Mouse (Mus musculus) cerebellum, postnatal 36 days (tissue): Measurements from ENCODE around the gene Isg15.

Source experiments
- DNase-seq, 2 experiments: peaks; one replicate each; pipeline ENCODE4 v3.0.0; 2021 to 2022; ENCODE audit warnings: mixed read lengths in 2 of 2

The Isg15 gene

DNA sequence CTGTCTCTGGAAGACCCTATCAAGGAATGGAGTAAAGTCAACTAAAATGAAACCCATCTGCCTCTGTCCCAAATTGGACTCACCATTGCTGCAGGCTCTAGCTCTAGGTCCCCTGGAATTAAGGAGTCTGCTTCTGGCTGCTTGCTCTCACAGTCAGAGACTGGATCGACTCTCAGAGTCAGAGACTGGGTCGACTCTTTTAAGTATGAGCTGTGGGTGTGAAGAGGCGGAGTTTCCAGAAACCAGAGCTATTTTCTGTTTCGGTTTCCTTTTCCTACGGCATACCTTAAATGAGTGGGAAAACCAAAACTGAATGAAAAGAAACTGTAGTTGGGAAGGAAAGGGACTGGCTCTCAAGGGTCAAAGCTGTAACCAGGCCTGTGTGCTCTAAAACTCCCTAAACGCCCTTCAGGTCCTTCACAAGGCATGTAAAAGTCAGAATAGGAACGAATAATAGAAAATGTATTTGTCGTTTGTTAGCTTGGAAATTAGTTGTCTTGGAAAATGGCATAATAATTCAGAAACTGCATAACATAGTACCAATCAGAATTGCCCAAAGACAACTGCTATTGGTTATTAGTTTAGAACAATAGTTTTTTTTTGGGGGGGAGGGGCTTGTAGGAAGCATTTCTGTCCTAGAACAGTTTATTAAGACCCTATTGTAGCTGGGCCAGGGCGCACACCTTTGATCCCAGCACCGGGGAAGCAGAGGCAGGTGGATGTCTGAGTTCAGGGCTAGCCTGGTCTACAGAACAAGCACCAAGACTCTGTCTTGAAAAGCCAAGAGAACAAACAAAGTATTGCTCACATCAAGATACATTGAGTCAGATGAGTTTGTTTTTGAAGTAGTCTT lies at the start of gene Isg15:
Gene Isg15, minus strand, starts transcription at position 196 of the 853 bp plus-strand sequence.
- no peak for DNase-seq

DNA sequence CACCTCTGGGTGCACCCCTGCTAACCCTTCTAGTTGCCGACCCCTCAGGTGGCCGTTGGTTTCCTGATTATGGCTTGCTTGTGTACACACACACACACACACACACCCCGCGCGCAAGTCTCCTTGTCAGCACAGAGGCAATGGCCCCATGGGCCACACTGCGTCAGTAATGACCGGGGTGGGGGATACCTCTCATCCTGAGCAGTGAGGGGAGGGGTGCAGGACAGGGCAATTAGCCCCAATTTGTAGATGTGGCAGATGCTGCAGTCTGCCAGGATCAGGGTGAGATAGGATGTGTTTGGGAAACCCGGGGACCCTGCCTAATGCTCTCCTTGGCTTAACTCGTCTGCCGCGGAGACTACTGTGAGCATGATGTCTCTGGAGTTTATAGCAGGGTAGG lies 48.9 kb upstream of the Isg15 start:
- no peak for DNase-seq

DNA sequence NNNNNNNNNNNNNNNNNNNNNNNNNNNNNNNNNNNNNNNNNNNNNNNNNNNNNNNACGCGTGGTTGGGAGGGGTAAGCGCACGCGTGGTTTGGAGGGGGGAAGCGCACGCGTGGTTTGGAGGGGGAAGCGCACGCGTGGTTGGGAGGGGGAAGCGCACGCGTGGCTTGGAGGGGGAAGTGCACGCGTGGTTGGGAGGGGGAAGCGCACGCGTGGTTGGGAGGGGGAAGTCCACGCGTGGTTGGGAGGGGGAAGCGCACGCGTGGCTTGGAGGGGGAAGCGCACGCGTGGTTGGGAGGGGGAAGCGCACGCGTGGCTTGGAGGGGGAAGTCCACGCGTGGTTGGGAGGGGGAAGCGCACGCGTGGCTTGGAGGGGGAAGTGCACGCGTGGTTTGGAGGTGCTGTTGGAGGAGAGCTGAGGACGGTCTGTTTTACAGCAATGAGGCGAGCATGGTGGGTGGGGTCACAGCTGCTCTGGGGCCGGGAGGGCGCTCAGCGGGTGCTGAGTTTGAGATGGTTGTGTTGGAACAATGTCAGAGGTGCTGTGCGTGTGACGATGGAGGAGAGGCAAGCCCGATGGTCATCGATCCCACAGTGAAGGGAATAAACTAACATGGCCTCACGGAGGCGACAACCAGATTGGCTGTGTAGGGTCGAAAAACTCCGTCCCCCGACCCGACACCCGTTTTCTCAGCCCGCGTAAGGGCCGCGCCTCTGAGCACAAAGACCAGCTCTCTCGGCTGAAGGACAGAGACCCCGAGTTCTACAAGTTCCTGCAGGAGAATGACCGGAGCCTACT lies 36.2 kb upstream of the Isg15 start:
- DNase-seq = no peak

DNA sequence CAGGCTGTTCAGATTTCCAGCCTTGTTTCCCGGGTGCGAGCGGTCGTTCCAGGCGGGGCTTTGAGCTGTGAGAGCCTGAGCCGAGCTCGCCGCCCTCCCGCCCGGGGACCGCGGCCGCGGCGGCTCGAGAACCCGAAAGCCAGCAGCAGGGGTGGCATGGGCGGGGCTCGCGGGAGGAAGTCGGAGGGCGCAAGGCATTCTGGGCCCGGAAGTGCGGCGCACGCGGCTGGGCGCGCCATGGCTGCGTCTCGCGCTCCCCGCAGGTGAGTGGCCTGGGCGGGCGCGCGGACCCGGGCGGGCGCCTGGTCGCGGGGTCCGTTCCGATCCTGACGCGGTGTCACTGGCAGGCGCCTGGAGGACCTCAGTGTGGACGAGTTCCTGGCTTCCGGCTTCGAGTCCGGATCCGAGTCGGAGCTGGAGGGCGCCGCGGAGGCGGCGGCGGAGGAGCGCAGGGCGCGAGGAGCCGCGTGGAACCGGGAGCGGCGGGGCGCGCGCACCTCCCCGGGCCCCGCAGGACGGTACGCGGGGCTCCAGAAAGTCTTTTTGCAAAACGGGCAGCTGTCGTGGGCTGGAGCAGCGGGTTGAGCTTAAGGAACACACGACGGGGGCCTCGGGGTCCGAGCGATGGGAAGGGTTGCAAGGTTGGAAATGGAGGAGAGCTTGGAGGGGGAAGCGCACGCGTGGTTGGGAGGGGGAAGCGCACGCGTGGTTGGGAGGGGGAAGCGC lies 35.4 kb upstream of the Isg15 start, which contains the start of gene Noc2l:
Gene Noc2l, plus strand, starts transcription at position 203 of the 726 bp plus-strand sequence.
- DNase-seq = peak; percentile 91 to 95

DNA sequence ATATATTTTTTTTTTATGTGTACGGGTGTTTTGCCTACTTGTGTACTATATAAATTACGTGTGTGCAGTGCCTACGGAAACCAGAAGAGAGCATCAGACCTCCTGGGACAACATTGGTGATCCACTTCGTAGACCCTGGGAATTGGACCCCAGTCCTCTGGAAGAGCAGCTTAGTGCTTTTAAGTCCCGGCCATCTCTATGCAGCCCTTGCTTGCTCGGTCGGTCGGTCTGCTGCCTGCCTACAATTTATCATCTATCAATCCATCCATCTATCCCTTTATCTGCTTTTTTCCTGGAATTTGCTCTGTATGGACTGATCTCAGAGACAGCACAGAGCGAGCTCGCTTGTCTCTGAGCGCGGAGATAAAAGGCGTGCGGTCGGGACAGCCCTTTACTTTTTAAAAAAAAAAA lies 34.7 kb upstream of the Isg15 start:
- DNase-seq = no peak

DNA sequence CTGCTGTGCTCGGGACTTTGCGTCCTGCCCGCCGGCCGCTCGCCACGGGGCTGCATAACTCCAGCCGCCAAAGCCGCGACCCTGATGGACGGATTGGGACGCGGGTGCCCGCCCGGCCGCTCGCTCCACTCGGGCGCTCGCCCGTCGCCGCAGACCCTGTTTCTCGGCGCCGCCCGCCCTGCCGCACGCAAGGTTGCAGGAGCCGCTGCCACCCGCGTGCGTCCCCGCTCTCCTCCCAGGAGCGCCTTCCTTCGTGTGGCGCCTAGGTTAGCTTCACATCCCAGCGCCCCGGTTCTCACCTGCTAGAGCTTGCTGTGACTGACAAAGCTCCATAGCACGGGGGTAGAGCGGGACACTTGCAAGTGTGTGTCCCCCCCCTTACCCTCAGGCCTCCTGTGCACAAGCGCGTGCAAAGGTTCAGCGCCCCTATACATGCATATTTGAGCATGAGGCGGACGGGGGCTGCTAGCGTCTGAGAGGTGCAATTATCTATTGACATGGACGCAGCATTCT lies 34.1 kb upstream of the Isg15 start, which contains the start of gene Plekhn1:
Gene Plekhn1, minus strand, starts transcription at position 157 of the 513 bp plus-strand sequence.
- peak; percentile 80 to 86 for DNase-seq

DNA sequence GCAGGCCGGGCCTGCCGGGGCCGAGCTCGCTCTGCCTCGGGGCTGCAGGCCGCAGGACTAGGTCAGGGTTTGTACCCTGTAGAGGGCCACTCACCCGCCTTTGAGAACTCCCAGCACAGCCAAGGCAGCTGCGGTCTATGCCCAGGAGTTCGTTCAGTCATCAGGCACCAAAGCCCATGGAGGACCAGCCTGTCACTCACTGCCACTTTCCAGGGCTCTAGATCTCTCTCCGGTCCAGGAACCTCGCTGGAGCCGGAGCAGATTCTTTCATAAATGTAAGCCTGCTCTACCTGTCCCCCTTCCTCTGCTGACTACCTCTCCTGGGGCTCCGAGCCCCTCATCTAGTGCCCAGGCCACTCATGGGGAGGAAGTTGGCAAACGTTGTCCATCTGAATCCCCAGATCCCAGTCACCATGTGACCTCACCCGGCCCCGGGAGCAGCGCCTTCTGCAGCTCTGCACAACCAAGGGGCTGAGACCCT lies 33.4 kb upstream of the Isg15 start:
- DNase-seq = peak; percentile 33 to 38

DNA sequence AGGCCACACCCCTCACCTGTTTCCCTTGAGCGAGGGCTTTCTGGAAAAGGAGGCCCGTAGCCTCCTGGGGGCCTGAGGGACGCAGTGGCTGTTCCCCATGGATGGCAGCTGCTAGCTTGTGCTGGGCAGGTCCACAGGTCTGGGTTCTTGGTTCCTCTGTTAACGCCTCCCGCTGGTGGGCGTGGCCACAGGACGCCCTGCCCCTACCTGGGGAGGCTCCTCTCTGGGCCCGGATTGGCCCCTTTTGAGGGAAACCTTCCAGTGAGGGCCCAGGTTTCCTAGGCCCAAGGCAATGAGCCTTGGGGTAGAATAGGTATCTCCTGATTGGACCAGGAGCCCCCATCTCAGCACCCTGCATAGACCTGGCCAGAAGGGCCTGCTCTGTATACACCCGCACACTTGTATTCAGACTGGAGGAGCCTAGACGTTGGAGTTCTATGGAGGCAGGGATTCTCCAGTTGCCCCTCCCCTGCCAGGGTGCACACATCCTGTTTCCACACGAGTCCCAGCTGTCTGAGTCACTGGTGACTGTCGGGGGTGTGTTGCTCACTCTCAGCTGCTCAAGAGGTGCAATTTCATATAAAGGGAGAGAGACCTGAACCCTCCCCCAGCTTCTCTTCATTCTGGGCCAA lies 27.9 kb upstream of the Isg15 start:
- DNase-seq = no peak

DNA sequence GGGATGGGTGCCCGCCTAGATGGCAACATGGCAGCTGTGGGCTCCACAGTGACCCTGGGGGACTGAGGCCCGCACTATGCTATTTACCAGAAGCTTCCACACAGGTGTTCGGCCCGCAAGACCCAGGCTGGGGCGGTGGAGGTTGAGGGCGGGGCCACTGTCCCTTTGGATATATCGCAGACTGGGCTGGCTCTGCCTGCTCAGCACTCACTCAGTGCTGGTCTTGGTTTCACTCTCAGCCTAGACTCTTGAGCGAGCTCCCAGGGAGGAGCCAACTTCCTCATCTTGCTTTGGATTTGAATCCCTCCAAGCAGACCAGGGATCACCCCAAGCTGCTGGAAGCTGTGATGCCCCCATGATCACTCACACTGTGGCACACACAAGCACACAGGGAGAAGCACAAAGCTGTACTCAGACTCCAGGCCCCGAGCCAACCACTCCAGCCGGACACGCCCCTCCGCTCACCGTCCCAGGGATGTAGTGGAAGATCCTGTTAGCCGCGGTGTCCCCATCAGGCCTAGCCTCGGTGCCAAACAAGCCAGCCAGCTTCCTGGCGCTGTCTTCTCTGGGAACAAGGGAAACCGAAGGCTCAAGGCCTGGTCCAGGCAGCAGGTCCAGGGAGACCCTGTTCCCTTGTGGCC lies 27.3 kb upstream of the Isg15 start:
- DNase-seq = no peak

DNA sequence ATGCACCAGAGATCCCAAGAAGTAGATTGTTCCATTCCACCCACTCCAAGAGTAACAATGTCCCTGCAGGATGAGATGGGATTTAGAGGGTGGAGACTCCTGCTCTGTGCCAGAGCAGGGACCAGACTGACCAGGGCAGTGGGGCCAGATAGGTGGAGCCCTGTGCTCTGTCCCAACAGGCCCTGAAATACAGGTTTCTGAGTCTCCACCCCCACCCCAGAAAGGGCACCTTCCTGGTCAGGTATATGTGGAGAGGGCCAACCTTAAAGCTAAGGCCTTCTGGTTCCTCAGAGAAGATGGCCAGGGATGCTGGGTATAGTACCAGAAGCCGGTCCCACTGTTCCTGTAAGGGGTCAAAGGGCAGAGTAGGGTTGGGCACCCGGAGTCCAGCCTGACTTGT lies 23.7 kb upstream of the Isg15 start:
- DNase-seq = no peak

DNA sequence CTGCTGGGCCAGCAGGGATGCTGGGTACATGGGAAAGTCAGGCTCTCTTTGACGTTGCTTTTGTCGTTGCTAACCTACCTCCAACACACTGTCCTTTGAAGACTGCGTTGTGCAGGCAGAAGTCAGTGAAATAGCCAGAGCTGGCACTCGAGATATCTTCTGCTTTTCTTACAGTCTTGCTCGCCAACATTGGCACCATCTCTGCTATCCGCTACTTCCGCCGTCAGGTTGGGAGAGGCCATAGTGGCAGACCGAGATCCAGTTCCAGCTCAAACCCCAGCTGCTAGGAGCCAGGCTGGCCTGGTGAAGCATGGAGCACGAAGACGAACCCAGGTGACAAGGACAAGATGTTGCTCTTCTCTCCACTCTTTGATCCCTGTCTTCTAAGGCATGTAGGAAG lies 19.3 kb upstream of the Isg15 start:
- DNase-seq = no peak

DNA sequence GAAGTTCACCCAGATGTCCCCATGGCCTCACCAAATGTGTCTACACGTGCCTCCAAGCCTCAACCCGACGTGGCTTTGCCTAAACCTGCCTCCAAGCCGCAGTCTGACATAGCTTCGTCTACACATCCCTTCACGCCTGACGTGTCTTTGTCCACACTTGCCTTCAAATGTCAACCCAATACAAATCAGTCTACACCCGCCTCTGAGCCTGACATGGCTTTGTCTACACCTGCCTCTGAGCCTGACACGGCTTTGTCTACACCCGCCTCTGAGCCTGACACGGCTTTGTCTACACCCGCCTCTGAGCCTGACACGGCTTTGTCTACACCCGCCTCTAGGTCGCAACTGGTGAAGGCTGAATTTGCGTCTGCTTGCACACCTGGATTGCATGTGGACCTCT lies 17.2 kb upstream of the Isg15 start:
- peak in 1 of 2 experiments; percentile 24 for DNase-seq

DNA sequence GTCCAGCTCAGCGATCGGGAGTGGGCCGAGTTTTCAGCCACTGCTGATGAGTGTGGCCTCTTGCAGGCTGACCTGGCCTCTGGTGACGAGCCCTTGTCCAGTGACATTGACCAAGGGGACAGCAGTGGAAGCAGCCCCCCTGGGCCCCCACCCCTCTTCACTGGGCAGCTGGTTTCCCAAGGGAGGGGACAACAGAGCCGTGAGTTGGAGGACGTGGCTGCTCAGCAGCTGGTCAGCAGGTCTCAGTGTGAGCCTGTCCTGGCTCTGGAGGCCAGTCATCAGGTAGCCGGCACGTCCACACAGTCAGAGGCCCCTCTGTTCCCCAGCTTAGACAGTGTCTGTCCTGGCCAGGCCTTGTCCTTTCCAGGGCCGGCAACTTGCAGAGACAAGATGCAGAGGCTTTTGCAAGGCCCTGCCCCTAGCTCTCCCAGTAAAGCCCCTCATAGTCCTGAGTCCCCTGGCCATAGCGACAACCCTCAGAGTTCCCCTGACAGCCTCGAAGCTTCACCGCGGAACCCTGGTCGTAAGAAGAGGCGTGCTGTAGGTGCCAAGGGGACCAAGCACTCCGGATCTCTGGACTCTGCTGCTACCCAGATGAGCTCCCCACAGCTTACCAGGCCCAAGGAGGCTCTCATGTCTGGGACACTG lies 16.5 kb upstream of the Isg15 start:
- no peak for DNase-seq

DNA sequence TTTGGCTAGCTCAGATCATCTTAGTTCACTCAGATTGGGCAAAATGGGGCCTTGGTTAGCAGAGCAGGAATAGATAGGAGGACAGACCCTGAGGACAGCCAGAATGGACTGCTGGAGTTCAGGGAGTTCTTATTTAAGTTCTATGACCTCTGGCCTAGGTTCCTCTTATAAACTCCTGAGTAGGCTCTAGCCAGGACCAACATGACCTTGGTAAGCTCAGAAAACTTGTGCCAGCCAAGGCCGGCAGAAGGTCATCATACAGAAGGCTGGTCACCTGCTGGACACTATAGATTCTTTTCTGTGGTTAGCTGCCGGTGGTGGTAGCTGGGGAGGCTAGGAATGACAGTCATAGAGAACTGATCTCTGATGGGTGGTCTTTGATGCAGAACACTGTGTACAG lies 15.6 kb upstream of the Isg15 start:
- no peak for DNase-seq

DNA sequence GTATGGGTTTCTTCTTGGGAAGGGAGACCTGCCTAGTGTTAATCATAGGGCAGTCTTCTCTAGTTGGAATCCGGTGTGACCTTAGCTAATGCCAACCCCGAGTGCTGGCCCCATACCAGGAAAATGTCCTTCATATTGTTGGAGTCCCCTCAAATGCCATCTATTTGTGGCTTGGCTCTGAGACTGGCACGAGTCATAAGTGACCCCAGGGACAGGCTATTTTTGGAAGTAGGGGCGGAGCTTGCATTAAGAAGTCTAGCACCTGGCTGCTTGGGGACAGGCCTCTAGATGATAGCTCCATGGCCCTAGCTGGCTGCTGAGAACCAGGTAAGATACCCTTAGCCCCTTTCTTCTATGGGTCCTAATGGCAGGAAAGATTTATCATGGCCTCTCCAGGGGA lies 15.0 kb upstream of the Isg15 start, which contains the start of gene Perm1:
Gene Perm1, plus strand, starts transcription at position 220 of the 400 bp plus-strand sequence.
- peak in 1 of 2 experiments; percentile 41 for DNase-seq

DNA sequence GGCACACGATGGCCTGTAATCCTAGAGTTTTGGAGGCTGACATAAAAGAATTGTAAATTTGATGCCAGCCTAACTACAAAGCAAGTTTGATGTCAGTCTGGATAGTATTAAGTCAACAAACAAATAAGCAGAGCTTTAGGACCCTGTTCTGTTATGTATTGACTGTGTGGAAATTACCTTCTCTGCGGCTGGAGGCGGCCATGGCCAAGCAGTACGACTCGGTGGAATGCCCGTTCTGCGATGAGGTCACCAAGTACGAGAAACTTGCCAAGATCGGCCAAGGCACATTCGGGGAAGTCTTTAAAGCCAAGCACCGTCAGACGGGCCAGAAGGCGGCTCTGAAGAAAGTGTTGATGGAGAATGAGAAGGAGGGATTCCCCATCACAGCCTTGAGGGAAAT lies 12.5 kb upstream of the Isg15 start:
- DNase-seq = no peak

DNA sequence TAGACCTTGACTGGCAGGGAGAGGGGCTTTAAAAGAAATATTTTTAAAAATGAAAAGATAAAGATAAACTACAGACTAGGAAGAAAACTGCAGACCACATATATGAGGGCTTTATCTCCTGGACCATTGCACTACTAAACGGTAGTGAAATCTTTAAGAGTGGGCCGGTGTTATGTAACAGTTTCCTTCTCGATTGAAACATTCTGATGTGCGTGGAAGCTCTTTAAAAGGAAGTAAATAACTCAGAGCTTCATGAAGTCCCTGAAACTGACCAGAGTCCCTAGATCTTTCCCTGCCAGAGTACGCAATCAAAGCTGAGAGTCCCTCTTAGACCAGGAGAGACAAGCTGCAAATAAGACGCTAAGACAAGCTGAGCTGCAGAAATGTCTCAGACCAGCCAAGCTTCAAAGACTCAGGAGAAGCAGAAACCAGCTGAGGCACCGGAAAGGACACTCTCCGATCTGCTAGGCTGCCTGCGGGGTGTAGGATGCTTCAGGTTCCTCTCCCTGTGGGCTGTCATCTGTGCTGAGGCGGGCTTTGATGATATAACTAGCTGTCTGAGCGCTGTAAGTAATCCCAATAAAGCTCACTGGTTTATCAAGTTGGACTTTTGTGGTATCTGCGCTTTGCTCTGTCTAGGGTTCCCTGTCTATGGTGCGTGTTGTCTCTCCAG lies 9.5 kb upstream of the Isg15 start:
- no peak for DNase-seq

DNA sequence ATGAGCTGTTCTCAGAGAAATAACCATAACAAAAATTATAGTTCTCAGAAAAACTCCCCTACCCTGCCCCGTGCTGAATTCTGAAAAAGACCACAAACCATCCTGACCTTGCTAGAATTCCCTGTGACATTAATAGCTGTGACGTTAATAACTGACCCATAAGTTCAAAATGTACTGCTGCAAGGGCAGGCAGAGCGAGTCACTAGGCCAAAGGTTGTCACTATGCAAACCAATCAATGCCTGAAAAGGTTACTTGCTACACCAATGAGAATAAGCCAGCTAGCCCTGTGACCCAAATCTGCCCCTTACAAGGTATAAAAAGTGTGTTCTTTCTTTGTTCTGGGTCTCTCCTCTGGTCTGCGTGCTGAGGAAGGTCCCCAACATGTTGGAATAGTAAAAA lies 8.3 kb upstream of the Isg15 start:
- DNase-seq = no peak

DNA sequence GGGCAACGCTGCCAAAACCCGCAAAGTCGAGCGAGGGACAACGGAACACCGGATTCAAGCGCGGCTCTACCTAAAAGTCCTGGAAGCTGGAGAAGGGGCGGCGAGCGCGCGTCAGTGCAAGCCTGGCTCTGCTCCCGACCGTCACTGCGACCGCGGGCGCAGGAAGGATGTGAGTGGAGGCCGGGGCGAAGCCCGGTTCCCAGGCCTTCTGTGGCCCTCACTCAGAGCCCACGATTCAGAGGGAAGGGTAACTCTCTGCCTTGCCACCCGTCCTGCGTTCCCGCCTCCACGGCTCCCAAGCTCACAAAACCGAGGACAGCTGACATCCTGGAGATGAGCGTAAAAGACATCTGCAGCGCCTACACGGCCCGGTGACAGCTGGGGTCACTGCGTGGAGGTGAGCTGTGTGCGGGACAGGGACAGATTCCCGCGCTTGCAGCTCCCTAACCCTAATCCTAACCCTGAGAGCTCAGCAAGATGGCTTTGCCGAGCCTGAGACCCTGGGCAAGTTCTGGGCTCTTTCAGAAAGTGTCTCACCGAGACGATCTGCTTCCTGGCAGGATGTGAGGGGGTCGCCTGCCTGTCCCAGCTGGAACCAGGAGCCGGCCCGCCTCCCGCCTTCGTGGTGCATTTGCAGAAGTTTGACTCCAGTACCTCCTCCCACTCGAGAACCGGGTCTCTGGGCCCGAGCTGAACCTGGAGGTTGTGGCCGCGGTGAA lies 3.0 kb upstream of the Isg15 start:
- peak; percentile 26 for DNase-seq

DNA sequence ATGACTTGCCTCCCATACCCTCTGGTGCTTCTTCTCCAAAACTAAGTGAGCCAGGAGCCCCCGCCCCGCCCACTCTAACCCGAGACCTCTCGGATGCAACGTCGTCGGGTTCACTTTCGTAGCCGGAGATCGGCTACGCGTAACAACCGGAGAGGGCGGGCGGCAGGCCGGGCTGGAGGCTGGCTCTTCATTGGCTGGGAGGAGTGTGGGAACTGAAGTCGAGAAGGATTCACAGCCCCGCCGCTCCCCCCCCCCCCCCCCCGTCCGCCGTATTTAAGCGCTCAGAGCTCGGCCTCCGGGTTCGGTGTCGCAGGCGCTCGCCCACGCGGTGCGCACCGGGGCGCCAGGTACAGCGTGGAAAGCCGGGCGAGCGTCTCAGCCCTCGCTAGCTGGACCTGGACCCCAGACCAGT lies 2.4 kb upstream of the Isg15 start, which contains the start of gene AW011738:
Gene AW011738, plus strand, starts transcription at position 304 of the 412 bp plus-strand sequence.
- peak; percentile 69 to 78 for DNase-seq
